Mouse (Mus musculus): ENCODE data around the gene Ralgps1.

Gene Ralgps1

DNA sequence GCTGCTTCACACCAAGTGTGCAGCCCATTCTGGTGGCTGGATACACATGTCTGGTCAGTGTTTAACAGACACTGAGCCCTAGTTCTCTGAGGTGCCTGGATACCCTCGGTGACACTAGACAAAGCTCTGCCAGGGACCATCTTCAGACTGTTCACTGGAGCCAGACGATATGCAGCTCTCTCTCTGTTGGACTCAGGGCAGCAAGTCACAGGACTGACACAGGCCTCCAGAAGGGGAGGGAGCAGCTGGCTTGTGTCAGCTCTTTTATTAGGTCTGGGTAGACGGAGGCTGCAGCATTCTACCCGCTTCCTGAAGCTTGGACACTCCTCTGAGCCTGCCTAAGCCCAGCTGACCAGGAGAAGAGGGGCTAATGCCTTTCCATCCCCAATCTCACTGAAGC, 164.2 kb downstream of the Ralgps1 start:
- no peak for DNase-seq

DNA sequence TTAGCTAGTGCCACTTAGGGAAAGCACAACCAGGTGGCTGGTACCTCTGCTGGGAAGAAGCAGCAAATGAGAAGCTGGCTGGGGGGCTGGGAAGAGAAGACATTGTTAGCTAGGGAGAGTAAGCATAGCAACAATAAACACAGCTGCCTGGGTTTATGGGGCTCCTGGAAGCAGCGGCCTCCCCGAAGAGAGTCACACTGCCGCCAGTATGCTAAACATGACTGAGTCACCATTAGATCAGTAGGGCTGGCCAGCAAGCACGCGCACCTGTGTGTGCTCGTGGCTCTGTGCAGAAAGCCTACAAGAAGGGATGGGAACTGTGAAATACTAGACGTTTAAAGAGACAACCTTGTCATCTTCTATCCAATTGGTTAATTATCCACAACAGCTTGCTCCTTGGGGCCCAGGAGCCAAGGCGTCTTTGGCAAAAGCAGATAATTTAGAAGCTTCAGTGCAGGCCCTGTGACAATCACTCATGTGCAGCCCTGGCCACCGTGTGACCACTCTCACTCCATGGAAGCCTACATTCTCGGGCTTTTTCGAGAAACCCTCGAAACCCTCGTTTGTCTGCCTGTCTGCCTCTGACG, 165.3 kb downstream of the Ralgps1 start:
- no peak for DNase-seq

DNA sequence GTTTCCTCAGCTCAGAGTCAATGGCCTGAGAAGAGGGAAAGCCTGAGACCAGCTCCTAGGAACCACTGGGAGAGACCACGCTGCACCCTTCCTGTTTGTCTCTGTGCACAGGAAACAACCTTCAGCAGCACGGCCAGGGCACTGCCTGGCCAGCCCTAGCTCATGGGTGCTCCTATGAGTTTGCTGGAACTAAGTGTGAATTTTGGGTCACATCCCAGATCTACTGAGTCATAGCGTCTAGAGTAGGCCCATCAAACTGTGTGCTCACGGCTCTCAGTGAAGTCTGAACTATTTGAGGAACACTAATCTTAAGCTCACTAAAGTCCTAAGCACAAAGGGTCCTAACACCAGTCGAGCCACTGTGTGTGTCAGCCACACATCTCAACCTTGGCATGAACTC, 166.3 kb downstream of the Ralgps1 start:
- no peak for DNase-seq

DNA sequence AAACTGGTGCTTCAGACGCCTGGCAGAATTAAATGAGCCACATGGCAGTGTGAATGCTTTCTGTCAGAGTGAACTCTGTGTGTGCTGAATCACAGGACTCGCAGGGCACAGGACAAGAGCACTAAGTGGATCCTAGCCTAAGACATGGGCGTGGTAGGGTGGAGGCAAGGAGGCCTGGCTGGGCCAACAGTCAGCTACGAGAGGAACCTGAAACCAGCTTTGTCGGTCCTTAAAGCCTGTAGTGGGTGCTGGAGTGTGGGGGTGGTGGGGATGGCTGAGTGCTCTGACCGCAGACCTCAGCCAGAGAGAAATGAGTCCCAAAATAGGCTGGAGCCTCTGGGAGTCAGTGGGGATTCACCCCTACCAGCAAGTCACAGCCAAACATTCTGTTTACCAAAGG, 168.0 kb downstream of the Ralgps1 start:
- no peak for DNase-seq

DNA sequence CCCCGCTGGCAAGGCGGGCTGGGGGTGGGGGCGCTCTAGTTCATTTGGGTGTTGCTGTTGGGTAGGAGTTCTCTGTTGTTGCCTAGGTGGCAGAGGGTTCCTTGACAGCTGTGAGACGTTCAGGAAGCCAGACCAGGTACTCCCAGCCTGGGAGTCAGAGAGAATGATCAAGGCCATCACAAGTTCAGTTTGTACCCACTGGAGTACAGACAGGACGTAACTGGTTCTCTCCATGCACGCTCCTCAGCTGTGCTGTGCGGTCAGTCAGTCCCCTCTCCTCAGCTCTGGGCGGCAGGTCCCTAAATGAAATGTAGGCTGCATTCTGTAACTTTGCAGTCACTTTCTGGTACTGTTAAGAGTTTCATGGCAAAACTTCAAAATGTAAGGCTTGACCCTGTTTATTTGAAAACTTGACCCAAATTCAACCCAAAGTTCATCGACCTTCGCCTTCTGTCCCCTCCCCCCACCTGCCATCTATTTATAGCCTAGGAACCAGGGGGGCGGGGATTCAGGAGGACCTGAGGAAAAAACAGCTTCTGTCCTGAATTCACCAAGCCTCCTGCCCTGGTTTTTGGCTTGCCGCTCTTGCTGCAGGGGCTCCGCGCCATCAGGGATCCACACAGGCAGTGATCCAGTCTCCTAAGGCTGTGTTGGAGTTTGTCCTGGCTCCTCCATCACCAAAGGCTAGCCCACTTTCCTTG, 170.8 kb downstream of the Ralgps1 start:
- DNase-seq, result no peak

DNA sequence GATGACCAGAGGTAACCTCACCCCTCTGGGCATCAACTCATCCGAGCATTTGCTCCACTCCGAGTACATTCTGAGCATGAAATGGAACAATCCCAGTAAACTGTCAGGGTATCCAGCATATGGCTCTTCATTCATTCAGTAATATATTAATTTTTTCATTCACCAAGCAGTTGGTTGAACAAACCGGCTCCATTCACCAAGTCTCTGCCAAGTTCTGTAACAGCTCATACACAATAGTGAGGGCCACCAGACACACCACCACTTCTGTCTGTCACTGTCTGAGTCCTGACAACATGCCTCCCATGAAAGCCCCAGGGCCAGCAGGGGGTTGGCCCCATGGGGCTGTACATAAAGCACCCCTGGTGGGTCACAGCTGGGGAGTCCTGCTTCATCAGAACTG, 181.3 kb downstream of the Ralgps1 start:
- DNase-seq, result no peak

DNA sequence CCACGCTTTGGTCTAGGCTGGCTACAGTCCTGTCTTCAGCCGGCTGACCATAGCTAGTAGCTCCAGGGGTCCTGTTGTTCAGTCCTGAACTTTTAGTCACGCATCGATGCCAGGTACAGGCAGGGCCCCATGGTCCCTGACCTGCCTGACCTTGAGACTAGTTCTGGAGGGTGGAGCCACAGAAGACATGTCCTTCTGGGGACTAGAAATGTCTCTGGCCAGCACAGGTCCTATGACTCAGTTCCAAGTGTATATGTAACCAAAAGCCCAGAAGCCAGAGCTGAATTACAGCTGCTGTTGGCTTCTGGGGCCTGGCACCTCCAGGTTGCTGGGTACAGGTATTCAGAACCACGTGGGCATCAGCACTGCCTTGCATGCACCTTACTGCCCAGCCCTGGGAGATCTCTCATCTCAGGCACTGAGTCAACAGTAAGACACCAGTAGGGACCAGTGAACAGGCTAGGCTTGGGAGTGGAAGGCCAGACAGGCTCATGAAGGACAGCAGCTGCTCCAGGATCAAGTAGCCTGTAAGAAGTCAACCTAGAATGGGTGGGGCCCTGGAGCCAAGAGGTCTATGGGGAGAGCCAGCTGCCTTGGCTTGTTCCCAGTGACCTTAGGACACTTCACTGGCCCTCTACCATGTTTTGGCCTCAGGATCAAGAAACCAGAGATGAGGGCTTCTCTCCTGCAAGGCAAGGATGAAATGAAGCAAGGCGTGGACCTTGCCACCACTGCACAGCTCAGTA, 182.2 kb downstream of the Ralgps1 start:
- no peak for DNase-seq

DNA sequence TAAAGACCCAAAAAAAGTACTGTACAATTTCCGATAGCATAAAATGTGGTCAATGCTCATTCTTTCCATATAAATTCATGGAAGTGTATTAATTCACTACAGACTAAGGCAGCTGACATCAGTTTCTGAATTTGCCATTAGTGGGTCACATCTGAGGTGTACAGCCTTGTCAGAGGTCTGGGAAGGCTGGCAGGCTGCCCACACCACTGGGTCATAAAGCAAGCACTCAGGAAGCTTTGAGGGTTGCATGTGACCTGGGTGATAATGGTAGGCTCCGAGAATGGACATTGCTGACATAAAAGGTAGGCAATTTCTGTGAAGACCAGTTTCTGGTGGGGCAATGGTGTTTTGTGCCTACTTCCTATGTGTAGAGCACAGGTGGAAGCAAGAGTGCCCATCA, 183.4 kb downstream of the Ralgps1 start:
- no peak for DNase-seq

DNA sequence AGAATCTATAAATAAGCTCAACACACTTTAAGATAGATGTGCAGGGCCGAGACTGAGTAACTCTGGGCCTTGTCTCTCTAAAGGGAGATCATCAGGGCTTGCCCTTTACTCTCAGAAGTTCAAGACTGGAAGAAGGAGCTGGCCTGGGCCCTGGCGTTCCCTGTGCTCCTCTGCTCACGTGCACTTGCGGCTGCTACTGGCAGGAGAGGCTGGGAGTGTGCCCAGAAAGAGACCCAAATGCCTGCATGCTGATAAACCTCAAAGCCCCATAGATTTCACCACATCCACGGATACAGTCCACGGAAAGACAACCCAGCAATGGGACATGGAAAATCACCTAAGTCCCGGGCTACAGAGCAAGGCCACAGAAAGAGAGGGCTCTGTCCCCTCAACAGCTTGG, 184.8 kb downstream of the Ralgps1 start:
- DNase-seq, result no peak

DNA sequence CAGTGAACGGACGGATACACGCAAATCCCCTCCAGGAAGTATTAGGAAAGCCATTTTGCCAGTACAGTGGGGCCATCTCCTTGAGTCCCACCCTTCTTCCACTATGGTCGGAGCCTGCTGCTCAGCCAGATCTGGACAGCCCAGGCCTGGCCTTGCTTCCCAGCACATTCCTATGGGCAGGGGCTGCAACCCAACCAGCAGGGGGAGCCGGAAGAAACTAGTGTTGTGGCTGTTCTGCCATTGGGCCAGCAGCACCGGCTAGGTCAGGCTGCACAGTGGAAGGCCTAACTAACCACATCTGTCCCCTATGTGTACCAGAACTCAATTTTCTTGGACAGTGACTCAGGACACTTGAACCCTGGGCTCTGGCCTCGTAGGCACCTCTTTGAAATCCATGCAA, 186.0 kb downstream of the Ralgps1 start:
- peak in 1 of 2 experiments; percentile 19 for DNase-seq

DNA sequence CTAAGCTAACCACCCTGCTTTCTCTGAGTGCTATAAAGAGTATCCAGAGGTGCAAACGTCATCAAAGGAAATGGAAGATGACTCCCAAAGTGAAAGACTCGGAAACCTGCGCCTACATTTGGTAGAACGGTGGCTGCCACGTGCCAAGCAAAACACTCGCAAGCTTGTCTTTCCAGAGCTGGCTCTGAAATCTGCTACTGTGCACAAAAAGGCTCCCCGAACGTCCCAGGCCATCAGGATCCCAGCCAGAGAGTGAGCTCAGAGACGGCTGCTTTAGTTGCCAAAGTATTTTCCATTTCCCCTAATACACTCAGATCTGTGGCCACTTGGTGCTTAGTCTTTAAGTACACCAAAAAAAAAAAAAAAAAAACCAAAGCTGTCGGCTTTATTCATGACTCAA, 186.6 kb downstream of the Ralgps1 start:
- no peak for DNase-seq

DNA sequence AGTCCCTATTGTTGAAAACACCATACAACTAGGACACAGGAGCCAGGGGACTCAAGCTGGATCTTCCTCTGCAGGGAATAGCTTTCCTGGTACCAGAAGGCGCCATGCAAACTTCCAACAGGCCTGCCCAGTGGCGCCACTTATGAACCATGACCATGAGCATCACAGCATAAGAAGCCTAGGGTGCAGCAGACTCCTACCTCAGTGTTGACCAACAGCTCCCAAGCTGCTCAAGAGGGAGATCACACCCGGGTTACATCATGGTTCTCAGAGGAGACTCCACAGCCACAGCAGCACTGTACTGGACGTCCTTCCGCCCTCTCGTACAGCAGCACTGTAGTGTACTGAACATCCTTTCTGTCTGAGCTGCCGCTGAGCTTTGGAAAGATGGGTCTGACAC, 188.0 kb downstream of the Ralgps1 start:
- DNase-seq, result no peak

DNA sequence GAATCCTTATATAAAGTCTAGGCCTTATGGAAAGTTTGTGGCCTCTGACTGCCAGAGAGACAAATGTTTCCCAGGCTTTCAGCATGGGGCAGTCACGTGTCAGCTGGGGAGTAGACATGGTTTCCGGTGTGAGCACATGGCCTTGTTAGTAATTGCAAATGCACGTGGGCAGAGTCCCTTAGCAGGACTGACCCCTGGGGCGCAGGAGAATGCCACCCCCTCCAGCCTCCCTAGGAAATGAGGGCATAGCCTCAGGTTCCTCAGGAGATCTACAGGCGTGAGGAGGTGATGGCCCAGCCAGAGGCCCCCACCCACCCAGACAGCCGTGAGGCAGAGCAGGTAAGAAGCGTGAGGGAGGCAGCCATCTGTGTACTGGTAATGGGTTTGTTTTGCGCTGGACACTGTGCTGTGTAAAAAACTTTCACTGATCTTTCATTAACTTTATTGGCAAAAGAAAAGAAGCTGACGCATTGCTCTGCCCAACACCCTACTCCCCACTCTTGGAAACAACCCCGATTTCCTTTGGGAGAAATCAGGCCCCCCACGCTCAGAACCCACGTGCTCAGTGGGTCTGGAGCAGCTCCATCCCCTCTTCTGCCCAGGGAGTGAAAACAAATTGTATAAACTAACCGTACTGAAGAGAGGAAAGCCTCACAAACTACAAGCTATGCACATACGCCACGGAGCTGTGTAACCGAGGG, 191.2 kb downstream of the Ralgps1 start:
- no peak for DNase-seq

DNA sequence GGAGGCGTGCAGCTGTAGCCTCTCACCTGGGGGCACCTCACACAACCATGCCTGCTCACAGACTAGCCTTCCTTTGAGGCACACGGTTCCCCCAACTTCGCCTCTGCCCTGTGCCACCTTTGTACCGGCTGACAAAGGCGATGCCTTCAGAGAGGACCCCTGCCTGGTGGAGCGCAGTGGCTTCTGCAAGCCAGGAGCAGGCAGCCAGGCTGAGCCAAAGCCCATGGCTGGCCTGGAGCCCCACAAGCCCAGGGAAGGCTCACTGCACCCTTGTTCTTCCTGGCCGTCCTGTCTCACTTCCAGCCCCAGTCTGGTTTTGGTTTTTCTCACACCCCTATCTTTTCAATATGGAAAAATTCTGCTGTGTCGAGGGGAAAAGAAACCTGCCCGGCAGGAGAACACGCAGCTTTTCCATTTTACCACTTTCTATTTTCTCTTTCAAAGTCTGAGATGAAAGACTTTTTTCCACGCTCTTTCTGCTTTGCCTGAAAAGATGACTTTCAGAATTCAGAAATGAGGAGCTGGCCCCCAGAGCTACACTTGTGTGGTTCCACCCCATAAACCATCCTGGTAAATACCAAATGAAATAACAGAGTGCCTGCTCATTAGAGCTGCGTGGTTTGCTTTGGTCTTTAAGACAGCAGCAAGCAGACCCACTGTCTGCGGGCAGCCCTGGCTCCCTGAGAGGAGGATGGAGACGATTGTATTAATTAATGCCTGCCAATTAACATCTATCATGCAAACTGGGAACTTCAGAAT, 191.9 kb downstream of the Ralgps1 start:
- no peak for DNase-seq

DNA sequence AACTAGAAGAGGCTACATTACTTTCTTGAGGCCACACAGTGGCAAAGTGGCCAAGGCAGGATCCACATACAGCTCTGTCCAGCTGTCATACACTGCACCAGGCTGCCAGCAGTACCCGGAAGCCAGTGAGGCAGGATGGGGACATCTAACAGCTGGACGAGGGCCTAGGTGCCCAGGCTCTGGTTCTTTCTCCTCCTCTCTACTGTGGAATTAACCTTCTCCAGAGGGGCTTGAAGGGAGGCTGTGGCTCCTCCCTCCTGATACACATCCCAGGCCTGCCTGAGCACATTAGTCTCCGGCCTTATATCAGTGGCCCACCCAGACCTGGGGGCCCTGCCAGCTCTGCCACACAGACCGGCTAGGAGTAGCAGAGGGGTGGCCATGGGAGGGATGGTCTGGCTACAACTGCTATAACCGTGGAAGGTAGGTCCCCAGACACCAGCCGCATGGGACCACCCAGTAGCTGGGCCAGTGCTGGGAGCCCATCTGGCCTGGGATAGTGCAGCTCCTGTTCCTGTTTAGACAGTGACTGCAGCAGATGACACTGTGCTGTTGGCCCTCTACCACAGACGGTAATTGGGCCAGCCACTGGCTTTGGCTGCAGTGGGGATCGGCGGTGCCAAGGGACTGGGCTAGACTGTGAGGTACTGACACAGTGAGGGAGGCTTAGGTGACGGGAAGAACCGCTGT, 192.9 kb downstream of the Ralgps1 start:
- no peak for DNase-seq

DNA sequence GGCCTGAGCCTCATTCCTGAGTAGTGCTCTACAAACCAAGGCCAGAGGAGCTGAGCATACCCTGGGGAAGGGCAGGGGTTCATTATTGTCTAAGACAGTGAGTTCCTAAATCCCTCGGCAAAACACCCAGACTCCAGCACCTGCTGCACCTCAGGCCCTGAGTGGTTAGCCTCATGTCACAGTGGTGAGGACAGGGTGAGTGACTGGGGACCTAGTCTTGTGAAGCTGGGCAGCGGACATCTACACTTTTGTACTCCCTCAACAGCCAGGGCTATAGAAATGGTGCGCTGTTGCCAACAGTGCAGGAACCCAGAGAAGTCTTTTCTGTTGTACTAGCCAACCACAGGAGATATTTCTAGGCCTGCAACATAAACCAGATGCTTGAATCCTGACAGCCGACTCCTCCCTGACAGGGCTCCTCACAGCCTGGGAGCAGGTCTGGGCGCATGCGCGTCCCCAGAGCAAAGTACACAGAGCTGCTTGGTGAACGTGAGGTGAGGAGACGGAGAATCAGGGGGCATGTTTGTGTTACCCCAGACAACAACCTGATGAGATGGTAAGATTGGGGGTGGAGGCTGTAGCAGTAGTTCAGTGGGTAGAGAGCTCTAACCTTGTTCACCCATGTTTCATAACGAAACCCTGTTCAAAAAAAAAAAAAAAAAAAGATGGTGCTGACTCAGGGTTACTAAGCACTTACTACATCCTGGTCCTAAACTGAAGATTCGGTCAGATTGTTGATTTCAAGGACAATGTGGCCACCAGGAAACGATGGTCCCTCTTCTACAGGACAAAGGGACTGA, 193.6 kb downstream of the Ralgps1 start:
- no peak for DNase-seq

DNA sequence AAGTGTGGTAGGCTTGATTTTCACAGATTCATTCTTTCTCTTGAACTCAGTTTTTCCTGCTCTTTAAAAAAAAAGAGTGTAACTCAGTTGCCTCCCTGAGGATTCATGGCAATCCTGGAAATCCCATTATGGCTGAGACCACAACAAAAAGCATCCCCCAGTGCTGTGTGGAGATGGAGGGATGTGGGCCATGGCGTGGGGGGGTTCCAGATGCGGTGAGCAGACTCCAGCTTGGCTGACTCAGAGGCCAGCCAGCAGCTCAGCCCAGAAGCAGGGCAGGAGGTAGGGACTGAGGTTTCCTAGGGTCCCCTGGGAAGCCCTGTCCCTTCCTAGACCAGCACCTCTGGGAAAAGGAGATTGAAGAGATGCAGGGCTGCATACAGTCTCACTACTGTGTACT, 194.4 kb downstream of the Ralgps1 start:
- DNase-seq, result no peak

DNA sequence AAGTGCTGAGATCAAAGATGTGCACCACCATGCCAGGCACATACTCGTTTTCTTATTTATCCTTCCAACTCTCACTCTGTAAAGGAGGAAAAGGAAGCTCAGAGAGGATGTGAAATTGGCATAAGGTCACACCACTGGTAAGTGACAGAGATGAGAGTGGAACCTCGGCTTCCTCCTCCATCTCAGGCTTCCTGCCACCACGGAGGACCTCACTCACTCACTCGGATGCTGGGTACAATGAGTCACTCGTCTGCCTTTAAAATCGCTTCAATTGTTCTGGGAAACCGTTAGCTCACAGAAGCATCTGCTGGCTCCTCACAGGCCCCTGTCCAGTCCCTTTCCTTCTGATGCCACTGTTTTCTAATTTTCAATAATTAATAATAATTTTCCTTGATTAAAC, 194.8 kb downstream of the Ralgps1 start:
- no peak for DNase-seq

DNA sequence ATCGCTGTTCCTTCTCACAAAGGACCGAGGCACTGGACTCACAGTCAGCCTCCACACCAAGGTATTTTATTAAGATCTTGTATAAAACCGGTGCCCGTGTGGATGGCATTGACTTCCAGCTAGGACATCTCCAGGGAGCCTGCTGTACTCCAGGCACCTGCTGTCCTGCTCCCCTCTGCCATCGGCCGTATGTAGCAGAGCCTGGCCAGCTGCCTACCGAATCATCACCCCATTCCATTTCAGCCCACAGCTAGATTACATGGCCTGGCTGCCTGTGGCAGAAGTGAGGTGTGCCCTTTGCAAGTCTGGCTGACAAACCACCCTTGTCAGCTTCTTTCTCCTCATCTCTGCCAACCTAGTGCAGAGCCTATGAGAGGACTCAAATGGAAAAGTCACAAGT, 197.6 kb downstream of the Ralgps1 start:
- no peak for DNase-seq

DNA sequence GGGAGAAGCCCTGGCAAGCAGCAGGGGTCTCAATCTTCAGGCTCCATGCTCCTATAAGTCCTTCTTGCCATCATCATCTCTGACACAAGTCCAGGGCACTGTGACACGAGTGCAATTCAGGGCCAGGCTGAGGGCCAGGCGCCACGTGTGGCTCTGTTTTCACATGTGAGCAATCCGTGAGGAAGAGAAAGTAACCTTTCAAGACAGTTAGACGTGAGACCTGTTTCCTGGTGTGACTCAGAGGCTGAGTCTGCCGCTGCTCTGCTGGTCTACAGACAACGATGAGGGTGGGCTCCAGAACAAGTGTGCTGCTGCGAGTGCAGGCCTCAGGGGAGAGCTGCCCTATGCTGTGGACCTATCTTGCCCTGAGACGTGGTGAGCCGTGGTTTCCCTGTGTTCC, 198.2 kb downstream of the Ralgps1 start:
- DNase-seq, result no peak

DNA sequence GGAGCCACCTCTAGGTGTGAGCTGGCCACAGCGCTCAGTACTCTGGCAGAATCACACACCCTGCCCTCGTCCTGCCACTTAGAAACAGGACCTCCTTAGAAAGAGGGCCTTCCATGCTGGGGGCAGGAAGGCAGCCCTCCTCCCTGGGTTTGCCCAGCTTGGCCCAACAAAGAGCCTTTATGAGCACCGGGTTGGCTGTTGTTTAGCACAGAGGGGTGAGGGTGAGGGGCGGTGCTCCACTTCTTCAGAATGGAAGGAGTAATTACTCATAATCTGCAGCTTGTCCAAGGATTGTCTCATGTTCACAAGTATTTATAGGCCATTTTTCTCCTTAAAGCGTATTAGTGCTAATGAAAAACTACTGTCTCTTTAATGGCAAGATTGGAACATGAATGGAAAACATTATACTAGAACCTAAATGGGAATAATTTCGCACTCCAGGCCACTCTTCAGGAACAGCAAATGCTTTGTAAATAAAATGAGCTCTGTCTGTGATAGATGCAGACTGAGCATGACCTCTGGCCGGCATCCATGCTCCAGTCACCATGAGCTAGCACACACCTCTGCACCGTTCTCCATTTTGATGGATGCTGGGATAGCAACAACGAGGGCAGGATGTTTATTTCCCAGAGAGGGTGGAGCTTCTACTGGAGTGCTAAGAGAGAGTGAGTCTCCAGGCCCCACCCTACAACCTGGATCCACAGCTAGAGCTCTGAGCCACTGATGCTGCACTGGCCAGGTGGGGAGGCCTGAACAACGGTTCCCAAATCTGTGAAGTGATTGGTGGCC, 200.3 kb downstream of the Ralgps1 start:
- DNase-seq, result no peak

Measured in thymus, adult 18-20 months (tissue).